Mouse (Mus musculus) layer of hippocampus, adult 9-11 months (tissue): ENCODE data around the gene C1qa.

Experiments used
- DNase-seq: peaks from one replicate; pipeline ENCODE4 v3.0.0; 2022

Gene C1qa

DNA sequence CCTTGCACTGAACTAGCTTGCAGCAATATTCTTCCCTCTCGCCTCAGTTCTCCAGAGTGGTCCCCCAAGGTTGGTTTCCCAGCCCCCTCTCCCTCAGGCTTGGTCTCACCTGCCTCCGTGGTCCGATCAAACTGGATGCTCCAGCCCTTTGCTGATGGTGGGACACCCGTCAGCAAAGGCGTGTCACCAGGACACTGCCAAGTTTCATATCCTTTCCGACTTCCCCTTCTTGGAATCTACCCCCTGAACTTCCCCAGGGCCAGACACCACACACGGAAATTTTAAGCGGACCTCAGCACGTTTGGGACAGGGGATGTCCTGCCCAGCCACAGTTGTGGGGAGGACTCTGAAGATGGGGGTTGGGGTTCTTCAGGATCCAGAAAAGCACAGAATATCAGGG, at the start of gene C1qa:
TSS of gene C1qa (minus strand) at position 167 of the 400 bp plus-strand sequence.
- DNase-seq = peak; percentile 74

DNA sequence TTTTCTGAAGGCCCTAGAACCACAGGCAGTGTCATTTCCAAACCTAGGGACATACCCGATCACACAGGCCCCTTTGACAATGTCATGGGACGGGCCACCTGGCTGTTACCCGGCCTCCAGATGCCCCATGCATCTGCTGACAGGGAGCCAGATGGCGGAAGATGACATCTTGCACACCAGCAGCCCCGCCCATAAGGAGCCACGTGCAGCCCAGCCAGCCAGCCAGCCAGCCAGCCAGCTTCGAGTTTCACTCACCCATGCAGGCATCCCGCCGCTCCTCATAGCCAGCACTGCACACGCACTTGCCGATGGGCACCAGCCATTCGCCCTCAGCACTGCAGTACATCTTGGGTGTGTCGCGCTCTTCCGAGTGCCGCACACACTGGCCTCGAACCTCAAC, 46.8 kb upstream of the C1qa start:
- no peak for DNase-seq

DNA sequence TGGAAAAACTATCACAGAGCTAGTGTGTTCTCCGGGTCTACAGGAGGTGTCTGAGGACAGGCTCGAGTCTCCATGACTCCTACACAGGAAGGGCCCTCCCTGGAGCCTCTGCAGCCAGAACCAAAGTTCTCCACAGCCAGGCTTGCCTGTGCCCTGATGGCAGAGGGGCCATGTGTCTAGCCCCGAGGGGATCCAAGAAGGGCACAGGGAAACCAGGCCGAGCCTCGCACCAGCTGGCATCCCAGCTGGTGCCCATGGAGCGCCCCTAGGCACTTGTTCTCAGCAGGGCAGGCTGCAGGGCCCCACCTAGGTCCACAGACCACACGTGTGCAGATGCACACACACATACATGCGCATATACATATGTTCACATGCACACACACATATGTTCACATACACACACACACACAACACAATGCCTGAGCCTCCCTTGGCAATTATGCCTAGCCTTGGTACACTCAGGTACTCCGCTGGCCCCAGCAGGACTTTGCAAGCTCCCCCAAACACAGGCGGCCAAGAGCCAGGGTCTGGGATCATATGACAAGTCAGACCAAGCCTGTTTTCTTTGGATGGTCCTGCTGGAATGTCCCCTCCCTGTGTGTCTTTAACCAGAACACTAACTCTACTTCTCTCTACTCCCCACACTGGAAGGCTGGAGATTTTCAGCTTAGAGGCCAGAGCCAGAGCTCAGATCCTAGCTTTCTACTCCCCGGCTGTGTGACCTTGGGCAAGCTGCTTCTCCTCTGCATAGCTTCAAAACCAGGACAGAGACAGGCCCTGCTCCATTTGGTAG, 46.2 kb upstream of the C1qa start:
- DNase-seq = no peak

DNA sequence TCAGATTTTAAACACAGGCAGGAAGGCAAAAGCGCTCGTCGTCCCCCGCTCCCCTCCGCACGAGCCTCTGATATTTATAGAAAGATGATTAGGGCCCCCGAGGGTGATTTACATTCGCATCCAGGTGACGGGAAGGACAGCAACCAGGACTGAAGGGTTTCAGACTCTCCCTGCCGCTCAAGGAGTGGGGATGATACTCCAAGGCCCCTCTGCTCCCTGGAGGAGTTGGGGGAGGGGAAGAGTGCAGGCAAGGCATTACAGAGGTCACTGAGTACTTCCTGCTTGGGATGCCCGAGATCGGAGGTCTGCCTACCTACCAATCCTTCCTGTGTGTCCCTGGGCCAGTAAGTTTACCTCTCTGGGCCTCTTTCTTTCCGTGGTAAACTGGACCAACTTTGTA, 44.6 kb upstream of the C1qa start:
- no peak for DNase-seq

DNA sequence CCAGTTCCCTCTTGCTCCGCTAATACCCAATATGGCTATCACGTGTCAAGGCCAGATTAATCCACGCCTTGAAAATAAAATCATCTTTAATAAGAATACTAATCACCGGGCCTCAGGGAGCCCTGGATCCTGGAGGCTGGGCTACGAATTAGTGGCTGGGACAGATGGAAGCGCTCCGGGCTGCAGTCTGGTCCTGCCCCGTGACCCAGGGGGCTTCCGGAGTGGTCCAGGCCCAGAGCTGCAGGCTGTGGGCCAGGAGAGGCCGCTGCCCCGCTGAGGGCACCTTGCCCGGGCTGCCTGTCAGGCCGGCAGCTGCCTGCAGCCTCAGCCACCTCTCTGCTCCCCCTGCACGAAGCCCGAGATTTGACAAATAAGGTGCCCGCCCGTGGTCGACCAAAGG, 44.2 kb upstream of the C1qa start:
- DNase-seq = no peak

DNA sequence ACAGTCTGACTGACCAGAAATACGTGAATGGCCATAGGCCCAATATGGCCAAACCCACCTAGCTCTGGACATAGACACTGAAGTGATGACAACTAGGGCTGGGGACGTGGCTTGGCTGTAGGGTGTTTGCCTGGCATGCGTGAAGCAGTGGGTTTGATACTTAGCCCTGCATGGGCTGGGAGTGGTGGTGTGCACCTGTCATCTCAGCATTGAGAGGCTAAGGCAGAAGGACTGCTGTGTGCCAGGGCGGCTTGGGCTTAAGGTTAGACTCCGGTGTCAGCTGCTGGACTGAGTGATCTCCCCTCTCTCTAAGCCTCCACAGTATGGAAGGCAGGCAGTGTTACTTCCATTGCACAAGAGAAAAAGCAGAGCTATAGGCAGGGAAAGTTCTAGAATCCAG, 39.3 kb upstream of the C1qa start:
- DNase-seq = no peak

DNA sequence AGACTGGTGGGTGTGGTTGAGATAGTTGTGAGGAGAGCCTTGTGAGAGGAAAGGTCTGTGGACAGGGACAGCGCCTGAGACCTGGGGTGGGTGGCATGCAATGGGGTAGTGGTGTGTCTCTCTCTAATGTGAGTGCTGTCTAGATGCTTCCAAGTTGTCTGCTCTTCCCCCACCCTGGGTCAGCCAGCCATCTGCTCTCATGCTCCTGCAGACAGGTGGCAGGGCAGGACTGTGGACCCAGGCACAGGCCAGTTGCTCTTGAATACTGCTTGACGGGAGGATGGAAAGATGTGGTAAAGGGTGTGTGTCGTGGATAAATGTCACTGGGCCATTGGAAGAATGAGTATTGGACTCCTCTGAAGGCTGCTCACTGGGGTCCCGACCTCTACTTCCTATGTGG, 38.7 kb upstream of the C1qa start:
- DNase-seq = no peak

DNA sequence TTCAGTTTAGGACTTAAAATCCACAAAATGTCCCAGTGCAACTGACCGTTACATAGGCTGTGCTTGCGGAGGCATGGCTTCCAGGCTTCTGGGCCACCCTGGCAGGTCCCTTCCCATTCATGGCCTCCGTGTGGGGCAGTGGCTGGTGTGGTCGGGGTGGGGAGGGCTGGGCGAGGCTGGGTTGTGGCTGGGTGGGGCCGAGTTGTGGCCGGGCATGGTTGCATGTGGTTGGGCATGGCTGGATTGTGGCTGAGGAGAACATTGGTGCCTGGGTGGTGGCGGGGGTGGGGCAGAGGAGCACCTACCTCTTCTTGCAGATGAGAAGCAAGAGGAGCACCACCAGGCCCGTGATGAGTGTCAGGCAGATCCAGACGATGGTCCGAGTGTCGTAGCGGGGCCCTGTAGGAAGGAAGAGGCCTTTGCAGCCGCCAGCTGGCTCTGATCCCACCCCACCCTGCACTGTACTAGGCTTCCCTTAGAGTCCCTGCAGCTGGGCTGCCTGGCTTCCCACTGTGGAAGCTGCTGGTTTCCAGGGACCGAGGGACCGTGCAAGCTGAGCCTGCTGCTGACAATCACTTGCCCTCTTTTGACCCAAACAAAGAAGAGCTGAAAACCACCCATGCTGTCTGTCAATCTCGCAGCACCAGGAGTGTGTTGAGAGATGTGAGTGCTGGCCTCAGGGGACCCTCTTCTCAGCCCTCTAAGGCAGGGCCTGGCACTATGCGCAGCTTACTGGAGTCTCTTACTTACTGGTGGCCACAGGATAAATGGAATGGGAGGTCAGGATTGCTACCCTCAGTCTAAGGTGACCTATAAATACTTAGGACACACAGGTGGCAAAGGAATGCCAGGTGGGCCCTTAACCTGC, 36.4 kb upstream of the C1qa start:
- DNase-seq = no peak

DNA sequence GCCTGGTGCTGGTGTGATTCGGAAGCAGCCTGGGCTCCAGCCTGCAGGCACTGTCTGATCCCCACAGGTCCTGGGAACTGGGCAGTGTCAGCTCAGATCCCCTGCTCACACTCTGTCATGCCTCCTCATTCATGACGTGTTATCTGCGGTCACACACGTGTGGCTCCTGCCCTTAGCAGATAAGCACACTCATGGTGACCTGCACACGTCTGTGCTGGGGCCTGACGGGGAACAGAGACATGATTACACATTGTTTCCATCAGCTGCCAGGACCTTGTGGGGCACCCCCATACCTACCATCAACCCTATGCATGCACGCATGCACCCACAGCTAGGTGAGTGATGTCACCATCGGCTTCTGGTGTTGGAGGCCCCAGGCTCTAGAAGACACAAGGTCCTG, 31.9 kb upstream of the C1qa start:
- no peak for DNase-seq

DNA sequence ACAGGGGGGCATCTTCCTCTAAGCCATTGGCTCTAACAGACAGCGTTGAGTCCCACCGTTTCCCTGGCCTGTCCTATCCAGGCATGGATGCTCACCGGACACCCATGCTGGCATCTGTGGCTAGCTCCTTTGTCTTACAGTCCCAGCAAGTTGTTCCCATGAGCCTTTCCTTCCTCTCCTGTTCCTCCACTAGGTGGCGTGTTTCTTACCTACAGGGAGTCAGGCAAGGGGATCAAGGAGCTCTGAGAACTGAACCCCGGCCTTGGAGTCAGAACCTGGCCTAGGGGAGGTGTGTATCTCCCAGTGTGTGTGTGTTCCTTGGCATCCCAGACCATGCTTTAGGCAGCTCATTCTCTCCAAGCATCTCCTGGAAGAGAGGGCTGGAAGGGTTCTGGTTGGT, 30.3 kb upstream of the C1qa start:
- no peak for DNase-seq

DNA sequence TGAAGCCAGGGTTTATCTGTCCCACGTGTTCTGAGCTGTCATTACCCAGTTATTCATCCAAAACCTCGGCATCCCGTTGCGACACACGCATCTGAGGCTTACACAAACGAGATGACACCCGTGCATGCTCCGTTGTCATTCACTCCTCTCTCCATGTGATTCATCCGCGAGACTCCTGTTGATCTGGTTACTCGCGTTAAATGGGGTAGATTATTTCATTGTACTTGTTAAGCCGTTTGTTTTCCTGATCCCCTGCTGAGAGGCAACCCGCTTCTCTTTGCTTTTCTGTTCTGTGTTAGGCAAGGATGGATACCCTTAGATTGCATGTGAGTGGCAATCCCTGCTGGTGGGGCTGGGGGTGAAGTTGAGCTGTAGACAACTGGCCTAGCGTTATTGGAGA, 27.2 kb upstream of the C1qa start:
- DNase-seq = peak; percentile 23

DNA sequence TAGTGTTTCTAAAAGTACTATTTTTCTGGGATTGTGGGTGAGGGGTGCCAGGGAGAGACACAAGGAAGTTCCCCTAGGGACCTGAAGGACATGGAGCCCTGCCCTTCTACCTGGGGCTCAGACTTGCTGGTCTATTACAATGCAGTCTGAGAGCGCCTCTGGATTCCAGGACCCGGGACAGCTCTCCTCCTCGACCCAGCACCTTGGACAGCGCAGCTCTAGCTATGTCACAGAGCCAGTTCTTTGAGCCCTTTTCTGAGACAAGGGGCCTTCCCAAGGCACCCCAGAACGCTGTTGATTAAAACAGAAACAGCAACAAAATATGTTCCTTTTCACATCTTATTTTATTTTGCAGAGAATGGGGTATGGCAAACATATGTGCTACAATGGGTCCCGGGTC, 25.9 kb upstream of the C1qa start:
- no peak for DNase-seq

DNA sequence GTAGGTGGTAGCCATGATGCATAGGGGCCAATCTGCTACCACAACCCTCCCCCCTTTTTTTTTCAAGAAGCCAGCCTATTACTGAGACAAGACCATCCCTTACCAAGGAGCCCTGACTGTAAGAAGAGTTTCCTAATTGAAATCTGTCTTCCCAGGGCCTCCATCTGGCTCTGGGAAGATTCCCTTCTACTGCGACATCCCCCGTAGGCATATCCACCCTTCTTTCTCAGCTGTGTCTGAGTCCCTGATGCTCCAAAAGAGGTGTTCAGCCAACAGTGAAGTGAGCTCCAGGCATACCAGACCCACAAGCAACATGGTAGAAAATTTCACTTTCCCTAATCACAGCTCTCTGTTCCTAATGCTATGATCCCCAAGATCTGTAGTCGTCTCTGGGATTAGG, 20.9 kb upstream of the C1qa start:
- DNase-seq = peak; percentile 55

DNA sequence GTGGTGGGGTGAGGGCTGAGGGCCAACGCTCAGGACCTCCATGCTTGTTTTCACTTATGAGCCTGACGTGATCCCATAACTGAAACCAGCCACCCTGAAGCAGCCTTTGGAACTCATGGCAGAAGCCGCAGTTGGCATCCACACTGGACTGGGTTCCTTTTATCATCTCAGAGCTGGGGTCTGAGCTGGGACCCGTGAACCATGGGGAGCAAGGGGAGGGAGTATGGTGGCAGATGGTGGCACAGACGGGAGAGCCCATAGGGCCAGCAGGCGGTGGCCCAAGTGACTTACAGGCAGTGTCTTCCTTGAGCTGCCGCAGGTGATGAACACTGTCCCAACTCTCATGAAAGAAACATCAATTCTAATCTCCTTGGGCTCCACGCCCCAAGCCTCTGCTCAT, 20.2 kb upstream of the C1qa start:
- DNase-seq = no peak

DNA sequence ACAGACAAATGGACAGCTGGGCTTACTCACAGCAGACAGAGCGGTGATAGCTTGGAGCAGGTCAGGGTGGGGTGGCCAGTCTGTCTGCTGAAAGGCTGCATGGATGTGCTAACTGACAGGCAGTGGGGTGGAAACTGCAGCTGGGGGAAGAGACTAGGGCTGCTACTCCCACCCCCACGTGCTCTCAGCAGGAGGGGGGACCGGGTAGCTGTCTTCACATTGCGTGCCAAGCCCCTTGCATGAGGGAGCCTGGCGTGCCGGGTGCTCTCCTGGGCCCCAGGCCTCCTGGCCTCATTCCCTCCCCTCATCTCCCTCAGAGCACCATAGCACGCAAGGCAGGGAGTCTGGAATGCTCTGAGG, 18.5 kb upstream of the C1qa start:
- no peak for DNase-seq

DNA sequence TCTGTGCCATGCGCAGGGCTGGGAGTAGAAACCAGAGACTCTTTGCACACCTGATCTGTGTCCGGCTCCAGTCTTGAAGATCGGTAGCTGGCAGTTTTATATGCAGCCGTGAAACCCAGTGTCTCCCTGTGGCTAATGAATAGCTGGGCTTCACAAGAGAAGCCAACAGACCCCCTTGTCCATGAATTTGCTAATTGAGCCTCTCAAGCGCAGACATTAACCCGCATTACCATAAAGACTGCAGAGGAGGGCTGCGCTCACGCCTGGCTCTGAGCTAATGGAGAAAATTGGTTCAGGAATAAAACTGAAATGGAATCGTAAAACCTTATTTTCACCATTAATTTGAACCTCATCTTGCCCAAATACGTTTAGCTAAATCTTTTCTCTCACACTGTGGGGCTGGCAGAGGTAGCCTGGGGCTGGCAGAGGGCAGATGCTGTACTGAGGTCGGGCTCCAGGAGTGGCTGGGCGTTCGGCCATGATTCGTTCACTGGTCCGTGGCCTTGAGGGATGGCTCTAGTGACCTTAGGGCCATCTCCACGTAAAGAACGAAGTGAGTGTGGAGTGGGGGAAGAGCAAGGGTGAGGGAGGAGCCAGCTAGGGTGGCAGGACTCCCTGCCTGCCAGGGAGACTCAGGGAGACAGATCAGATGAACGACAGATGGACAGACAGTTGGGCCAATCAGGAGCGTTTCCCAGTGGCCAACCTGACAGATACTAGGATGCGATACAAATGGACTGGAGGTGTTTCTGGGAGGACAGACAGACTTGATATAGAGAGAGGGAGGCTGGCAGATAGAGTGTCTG, 18.0 kb upstream of the C1qa start:
- DNase-seq = no peak

DNA sequence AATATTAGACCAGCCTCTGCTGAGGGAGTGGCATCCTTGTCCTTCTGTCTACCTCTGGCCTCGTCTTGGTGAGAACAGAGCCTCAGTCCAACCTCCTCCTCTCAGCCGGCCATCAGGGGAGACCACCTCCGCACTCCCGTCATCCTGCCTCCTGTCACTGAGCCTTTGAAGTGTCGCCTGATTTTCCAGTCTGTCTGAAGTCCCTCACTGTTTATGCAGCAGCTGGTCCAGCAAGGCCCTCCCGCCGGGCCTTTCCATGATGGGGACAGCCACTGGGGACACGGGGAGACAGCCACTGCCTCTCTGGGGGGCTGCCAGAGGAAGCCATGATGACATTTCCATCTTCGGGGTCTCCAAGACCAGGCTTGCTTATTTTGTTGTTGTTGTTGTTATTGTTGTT, 14.2 kb upstream of the C1qa start:
- no peak for DNase-seq

DNA sequence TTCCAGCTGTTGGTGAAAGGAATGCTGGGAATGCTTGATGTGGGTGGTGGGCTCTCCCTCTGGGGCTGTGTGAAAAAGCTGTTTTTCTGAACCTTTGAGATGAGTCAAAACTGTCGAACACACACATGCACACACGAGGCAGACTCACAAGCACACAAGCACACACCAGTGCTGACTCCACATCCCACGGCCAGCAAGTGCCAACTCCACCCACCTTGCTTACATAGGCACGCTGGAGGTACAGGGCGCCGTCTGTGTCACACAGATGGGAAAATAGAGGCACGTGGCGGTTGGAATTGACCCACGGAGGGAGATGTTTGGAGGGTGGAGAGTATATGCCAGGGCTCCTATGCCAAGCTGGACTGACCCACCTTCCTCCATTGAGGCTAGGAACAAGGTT, 13.2 kb upstream of the C1qa start:
- DNase-seq = peak; percentile 62

DNA sequence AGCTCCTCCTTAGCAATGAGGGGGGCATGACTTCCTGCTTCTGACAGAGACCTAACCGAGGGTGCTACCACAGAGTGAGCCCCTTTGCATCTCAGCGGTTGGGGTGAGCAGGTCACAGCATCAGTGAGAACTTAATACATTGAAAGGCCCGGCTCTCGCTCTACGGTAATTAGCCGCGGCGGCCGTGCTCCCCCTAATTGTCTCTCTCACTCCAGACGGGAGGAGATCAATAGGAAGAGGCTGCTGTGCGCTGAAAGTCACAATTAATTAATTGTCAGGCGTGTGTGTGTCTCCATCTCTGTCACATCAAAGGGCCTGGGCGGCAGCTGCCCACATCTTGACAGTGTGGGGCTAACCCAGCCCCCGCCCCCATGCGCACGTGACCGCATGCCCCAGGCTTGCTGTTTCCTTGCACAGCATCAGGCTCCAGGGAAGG, 12.6 kb upstream of the C1qa start:
- no peak for DNase-seq

DNA sequence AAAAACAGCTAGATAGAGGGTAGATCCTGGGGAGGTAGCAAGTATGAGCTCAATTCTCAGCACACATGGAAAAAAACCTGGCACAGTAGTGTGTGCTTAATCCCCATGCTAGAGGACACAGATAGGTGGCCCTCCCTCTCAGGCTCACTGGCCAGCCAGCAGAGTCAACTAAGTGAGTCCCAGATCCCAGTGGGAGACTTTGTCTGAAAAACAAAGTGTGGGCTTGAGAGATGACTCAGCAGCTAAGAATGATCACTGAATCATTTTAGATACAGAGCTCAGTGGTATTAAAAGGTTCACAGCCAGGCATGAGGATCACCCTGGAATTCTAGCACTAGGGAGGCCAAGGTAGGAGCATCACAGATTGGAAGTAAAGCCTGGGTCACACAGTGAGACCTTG, 9.2 kb upstream of the C1qa start:
- DNase-seq = no peak

DNA sequence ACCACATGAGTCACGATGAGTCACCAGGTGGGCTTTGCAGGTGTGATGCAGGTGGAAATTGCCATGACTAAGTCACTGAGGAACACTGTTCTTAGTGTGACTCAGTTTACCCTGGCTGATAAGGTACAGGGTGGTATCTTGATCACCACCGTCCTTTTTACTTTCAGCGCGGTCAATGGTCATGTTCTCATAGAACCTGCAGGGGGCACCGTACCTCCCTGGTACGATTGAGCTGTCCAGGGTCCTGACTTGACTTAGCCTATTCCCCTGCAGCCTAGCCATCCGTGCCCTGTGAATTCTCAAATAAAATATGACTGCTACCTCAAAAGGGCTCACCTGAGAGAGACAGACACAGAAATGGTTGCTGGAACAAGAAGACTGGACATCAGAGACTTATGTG, 8.4 kb upstream of the C1qa start:
- DNase-seq = no peak

DNA sequence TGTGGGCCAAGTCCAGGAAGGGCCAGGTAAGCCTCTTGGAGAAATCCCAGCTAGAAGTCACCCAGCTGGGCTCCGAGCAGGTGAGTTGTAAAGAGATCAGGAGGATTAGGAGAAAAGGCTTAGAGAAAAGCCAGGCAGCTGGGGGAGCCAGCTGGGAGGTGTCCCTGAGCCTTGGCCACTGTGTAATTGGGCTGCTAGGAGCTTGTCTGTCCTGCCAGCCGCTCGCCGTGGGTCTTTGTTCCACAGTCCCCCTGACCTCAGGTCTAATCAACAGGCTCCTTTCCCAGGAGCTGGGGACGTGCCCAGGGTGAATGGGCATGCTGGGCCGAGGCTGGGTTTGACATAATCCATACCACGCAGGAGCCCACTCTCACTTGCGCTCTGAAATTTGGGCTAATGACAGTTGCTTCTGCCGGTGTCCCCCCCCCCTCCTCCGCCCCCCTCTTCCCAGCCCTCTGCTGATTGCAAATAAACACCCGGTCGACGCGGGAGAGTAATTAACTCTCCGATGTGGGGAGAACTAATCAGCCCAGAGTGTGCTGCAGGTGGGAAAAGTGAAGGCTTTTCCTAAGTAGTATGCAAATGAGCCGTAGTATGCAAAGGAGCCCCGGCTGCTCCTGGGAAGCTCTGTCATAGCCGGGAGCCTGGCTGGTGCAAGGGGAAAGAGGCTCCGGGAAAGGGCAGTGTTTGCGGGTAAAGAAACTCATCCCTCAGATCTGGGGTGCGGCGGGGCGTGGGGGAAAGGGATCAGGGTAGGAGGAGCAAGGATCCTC, 6.3 kb upstream of the C1qa start:
- no peak for DNase-seq

DNA sequence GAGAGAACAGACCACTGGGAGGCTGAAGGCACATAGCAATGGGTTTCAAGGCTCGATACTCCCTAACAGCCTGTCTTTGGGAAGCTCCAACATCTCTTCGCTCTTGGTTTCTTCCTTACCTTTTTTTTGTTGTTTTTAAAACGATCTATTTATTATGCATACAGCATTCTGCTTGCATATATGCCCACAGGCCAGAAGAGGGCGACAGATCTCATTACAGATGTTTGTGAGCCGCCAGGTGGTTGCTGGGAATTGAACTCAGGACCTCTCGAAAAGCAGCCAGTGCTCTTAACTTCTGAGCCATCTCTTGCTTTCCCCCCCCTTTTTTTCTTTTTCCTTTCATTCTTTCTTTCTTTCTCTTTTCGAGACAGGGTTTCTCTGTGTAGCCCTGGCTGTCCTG, 551 bp upstream of the C1qa start:
- no peak for DNase-seq
